Mouse (Mus musculus): Measurements from ENCODE around the gene Zfp36l1. TPM values are rescaled to one million over a fixed set of nuclear protein-coding genes. Genes with fewer than 3 reads are reported as not detected.

The Zfp36l1 gene
- 131 and 152 TPM in 2 replicates for polyA plus RNA-seq (2015; fragmentation: Nextera tagmentation; extraction: Ambion mirVana)

DNA sequence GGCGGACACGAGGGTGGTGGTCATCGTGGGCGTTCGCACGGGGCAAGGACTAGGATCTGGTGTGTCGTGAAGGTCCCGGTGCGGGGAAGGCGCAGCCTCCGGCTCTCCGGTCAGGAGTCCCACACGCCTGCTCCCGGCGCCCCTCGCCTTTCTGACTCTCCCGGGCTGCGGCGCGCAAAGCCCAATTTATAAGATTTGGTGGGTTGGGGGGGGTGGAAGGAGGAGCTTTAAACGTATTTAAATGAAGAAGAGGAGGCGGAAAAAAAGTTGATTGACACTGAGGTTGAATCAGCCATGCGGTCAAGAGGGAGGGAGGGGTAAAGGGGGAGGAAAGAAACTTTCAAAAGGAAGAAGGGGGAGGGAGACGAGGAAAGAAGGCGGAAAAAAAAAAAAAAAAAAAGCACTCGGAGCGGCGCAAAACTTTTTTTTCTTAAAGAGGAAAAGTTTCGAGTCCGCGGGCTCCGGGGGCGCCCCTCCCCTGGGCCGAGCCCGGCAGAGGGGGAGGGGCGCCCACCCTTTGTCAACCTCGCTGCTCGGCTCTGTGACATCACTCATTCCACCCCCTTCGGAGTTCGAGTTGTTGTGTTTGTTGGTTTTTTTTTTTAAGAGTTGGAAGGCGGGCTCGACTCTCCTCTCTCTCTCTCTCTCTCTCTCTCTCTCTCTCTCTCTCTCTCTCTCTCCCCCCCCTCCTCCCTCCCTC, at the start of gene Zfp36l1:
TSS of gene Zfp36l1 (minus strand) at position 162 of the 700 bp plus-strand sequence.
- Histone ChIP-seq H3K4me1 (replicated peaks; ENCODE audit: control insufficient read depth, insufficient read depth, low read length) (peaks cover 6% of the 10 kb centered on the region), H3K27ac (ENCODE audit: low read length) (peak within 1 kb of the TSS; percentile 100), H3K27me3 (ENCODE audit: control insufficient read depth, insufficient read depth, low read depth, low read length) (no peaks in the 10 kb centered on the region), H3K4me3 (ENCODE audit: low read length) (peak within 1 kb of the TSS; percentile 71), H3K4me2 (ENCODE audit: low read depth, low read length) (peak within 1 kb of the TSS; percentile 89), H3K36me3 (ENCODE audit: control insufficient read depth, insufficient read depth, low read length) (peaks cover 9% of the 10 kb centered on the region), H3K9me3 (ENCODE audit: control insufficient read depth, low read length) (no peaks in the 10 kb centered on the region), H3K9ac (ENCODE audit: low read length) (peak within 1 kb of the TSS; percentile 97)
- peak; percentile 78 for ATAC-seq (ENCODE audit: low read depth)
- under 1% methylated on average over 39 of the region's 42 CpGs for WGBS

DNA sequence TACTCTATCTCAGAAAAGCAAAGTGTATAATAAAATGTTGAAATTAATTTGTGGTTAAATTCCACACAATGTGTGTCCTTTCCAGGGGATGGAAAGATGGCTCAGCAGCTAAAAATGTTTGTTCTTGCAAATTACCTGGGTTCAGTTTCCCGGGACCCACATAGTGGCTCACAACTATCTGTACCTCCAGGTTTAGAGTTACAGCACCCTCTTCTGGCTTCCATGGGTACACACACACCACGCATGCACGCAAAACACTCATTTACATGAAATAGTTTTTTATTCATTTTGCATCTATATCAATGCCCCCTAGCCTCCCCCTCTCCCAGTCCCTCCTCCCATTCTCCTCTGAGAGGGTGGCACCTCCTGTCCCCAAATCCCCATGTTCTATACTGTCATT, 49.6 kb upstream of the Zfp36l1 start:
- Histone ChIP-seq H3K4me2 (ENCODE audit: low read depth, low read length) (no peak overlapping the region), H3K36me3 (ENCODE audit: control insufficient read depth, insufficient read depth, low read length) (peaks cover 12% of the 10 kb centered on the region), H3K27ac (ENCODE audit: low read length) (no peak overlapping the region), H3K9me3 (ENCODE audit: control insufficient read depth, low read length) (no peaks in the 10 kb centered on the region), H3K4me3 (ENCODE audit: low read length) (no peak overlapping the region), H3K4me1 (replicated peaks; ENCODE audit: control insufficient read depth, insufficient read depth, low read length) (no peaks in the 10 kb centered on the region; the same call in 1 of the 2 replicates), H3K27me3 (ENCODE audit: control insufficient read depth, insufficient read depth, low read depth, low read length) (no peaks in the 10 kb centered on the region), H3K9ac (ENCODE audit: low read length) (no peak overlapping the region)
- no peak for ATAC-seq (ENCODE audit: low read depth)
- 72% methylated on average over 3 of the region's 3 CpGs for WGBS

- Histone ChIP-seq H3K4me2 (ENCODE audit: low read depth, low read length) (peak overlapping the region; percentile 25), H3K27me3 (ENCODE audit: control insufficient read depth, insufficient read depth, low read depth, low read length) (no peaks in the 10 kb centered on the region), H3K4me3 (ENCODE audit: low read length) (no peak overlapping the region), H3K36me3 (ENCODE audit: control insufficient read depth, insufficient read depth, low read length) (no peaks in the 10 kb centered on the region), H3K9ac (ENCODE audit: low read length) (no peak overlapping the region), H3K9me3 (ENCODE audit: control insufficient read depth, low read length) (no peaks in the 10 kb centered on the region), H3K4me1 (replicated peaks; ENCODE audit: control insufficient read depth, insufficient read depth, low read length) (no peaks in the 10 kb centered on the region), H3K27ac (ENCODE audit: low read length) (no peak overlapping the region)
- WGBS: 5% methylated on average over 5 of the region's 5 CpGs
- ATAC-seq (ENCODE audit: low read depth): no peak
Observed at GRCm38 (mm10) chr12:80157675-80158074, 44.9 kb upstream of the Zfp36l1 start.

DNA sequence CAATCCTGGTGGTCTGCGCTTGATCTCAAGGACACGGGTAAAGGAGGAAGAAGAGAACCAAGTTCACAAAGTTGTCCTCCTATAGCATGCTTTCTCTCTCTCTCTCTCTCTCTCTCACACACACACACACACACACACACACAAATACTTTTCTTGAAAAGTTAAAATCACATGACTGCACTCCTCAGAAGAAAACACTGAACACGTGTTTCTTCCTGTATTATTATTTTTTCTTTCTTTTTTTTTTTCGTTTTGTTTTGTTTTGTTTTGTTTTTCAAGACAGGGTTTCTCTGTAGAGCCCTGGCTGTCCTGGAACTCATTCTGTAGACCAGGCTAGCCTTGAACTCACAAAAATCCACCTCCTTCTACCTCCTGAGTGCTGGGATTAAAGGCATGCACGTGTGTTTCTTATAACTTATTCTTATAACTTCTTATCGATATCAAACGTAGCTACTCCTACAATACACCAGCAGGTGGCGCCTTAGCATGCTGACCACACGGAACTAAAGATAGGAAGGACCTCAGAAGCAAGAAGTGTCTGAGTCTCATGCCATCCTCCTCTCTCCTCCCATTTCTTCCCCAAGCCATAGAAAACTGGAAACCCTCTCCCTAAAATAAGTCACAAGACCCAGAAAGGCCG, 41.0 kb upstream of the Zfp36l1 start:
- 37% methylated on average over 10 of the region's 10 CpGs for WGBS
- ATAC-seq (ENCODE audit: low read depth): no peak
- no peak overlapping the region for H3K4me3 ChIP-seq (ENCODE audit: low read length)

DNA sequence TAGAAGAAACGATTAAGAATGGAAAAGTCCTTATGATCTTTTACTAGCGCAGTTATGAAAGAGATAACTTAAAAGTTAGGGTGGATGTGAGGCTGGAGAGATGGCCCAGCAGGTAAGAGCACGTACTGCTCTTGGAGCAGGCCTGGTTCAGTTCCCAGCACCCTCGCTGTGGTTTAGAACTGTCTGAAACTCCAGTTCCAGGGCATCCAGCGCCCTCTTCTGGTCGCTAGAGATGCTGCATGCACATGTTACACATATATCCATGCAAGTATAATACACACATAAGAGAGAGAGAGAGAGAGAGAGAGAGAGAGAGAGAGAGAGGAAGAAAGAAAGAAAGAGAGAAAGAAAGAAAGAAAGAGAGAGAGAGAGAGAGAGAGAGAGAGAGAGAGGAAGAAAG, 40.3 kb upstream of the Zfp36l1 start:
- H3K4me2 ChIP-seq (ENCODE audit: low read depth, low read length): no peak overlapping the region
- H3K4me1 ChIP-seq (replicated peaks; ENCODE audit: control insufficient read depth, insufficient read depth, low read length): no peaks in the 10 kb centered on the region
- H3K27me3 ChIP-seq (ENCODE audit: control insufficient read depth, insufficient read depth, low read depth, low read length): no peaks in the 10 kb centered on the region
- H3K9me3 ChIP-seq (ENCODE audit: control insufficient read depth, low read length): no peaks in the 10 kb centered on the region
- no peak for ATAC-seq (ENCODE audit: low read depth)
- H3K36me3 ChIP-seq (ENCODE audit: control insufficient read depth, insufficient read depth, low read length): no peaks in the 10 kb centered on the region
- WGBS: 81% methylated on average over 6 of the region's 6 CpGs
- H3K4me3 ChIP-seq (ENCODE audit: low read length): no peak overlapping the region
- H3K9ac ChIP-seq (ENCODE audit: low read length): no peak overlapping the region
- no peak overlapping the region for H3K27ac ChIP-seq (ENCODE audit: low read length)

More for the DNA sequence above, 41.0 kb upstream of the Zfp36l1 start:
- H3K4me2 ChIP-seq (ENCODE audit: low read depth, low read length): no peak overlapping the region
- H3K27me3 ChIP-seq (ENCODE audit: control insufficient read depth, insufficient read depth, low read depth, low read length): no peaks in the 10 kb centered on the region
- H3K27ac ChIP-seq (ENCODE audit: low read length): no peak overlapping the region
- no peaks in the 10 kb centered on the region for H3K9me3 ChIP-seq (ENCODE audit: control insufficient read depth, low read length)
- H3K4me1 ChIP-seq (replicated peaks; ENCODE audit: control insufficient read depth, insufficient read depth, low read length): no peaks in the 10 kb centered on the region
- H3K9ac ChIP-seq (ENCODE audit: low read length): no peak overlapping the region
- no peaks in the 10 kb centered on the region for H3K36me3 ChIP-seq (ENCODE audit: control insufficient read depth, insufficient read depth, low read length)

GRCm38 (mm10) chr12:80151821-80152220, 39.0 kb upstream of the Zfp36l1 start:
- no peaks in the 10 kb centered on the region for H3K27me3 ChIP-seq (ENCODE audit: control insufficient read depth, insufficient read depth, low read depth, low read length)
- no peak for ATAC-seq (ENCODE audit: low read depth)
- WGBS: 87% methylated on average over 6 of the region's 6 CpGs
- peaks cover 11% of the 10 kb centered on the region for H3K4me1 ChIP-seq (replicated peaks; ENCODE audit: control insufficient read depth, insufficient read depth, low read length)
- H3K9me3 ChIP-seq (ENCODE audit: control insufficient read depth, low read length): no peaks in the 10 kb centered on the region
- no peak overlapping the region for H3K4me2 ChIP-seq (ENCODE audit: low read depth, low read length)
- H3K9ac ChIP-seq (ENCODE audit: low read length): no peak overlapping the region
- H3K4me3 ChIP-seq (ENCODE audit: low read length): no peak overlapping the region
- no peaks in the 10 kb centered on the region for H3K36me3 ChIP-seq (ENCODE audit: control insufficient read depth, insufficient read depth, low read length)
- no peak overlapping the region for H3K27ac ChIP-seq (ENCODE audit: low read length)

- 0 out of 2 replicates have a peak overlapping the region, but pooled peaks have one; percentile 11 for H3K4me2 ChIP-seq (ENCODE audit: low read depth, low read length)
- H3K9ac ChIP-seq (ENCODE audit: low read length): no peak overlapping the region
- H3K4me3 ChIP-seq (ENCODE audit: low read length): no peak overlapping the region
- no peak overlapping the region for H3K27ac ChIP-seq (ENCODE audit: low read length)
- H3K9me3 ChIP-seq (ENCODE audit: control insufficient read depth, low read length): no peaks in the 10 kb centered on the region
- H3K27me3 ChIP-seq (ENCODE audit: control insufficient read depth, insufficient read depth, low read depth, low read length): no peaks in the 10 kb centered on the region
- ATAC-seq (ENCODE audit: low read depth): no peak
- no peaks in the 10 kb centered on the region for H3K36me3 ChIP-seq (ENCODE audit: control insufficient read depth, insufficient read depth, low read length)
- 25% methylated on average over 8 of the region's 8 CpGs for WGBS
- H3K4me1 ChIP-seq (replicated peaks; ENCODE audit: control insufficient read depth, insufficient read depth, low read length): peaks cover 19% of the 10 kb centered on the region
Observed at GRCm38 (mm10) chr12:80150624-80151023, 37.8 kb upstream of the Zfp36l1 start.

GRCm38 (mm10) chr12:80147563-80148214, 34.9 kb upstream of the Zfp36l1 start:
- H3K4me2 ChIP-seq (ENCODE audit: low read depth, low read length): no peak overlapping the region
- ATAC-seq (ENCODE audit: low read depth): no peak
- no peaks in the 10 kb centered on the region for H3K36me3 ChIP-seq (ENCODE audit: control insufficient read depth, insufficient read depth, low read length)
- WGBS: 79% methylated on average over 11 of the region's 11 CpGs
- no peak overlapping the region for H3K4me3 ChIP-seq (ENCODE audit: low read length)
- H3K27me3 ChIP-seq (ENCODE audit: control insufficient read depth, insufficient read depth, low read depth, low read length): no peaks in the 10 kb centered on the region
- H3K4me1 ChIP-seq (replicated peaks; ENCODE audit: control insufficient read depth, insufficient read depth, low read length): peaks cover 23% of the 10 kb centered on the region
- no peak overlapping the region for H3K9ac ChIP-seq (ENCODE audit: low read length)
- H3K9me3 ChIP-seq (ENCODE audit: control insufficient read depth, low read length): no peaks in the 10 kb centered on the region
- 0 out of 2 replicates have a peak overlapping the region, but pooled peaks have one; percentile 47 for H3K27ac ChIP-seq (ENCODE audit: low read length)

All from lung, embryonic 16.5 days (tissue).